Mouse (Mus musculus) megakaryocyte progenitor cell, adult 5-6 weeks (primary cell): Measurements from ENCODE around the gene Zfp367. TPM values are rescaled to one million over a fixed set of nuclear protein-coding genes. Genes with fewer than 3 reads are reported as not detected.

Experiments
- ATAC-seq: replicated peaks from 2 replicates; pipeline ENCODE4 v1.8.0; 2016; ENCODE audit warnings: mild to moderate bottlenecking, moderate TSS enrichment, inconsistent platforms; ENCODE audit not compliant: poor library complexity
- total RNA-seq, 2 experiments: library from RNA; stranded (forward) in 1 of 2; stranded (reverse) in 1 of 2; fragments of 157-497, 149-512 nt in 1 of 2; fragments of 200-1000 nt in 1 of 2; gene quantifications; 2 replicates each; pipeline versions ENCODE4 v1.2.3 to v1.2.4; 2015 to 2017

Gene Zfp367
- 42.8 and 49.3 TPM in 2 replicates for total RNA-seq (2015)
- 41.9 and 52.3 TPM in 2 replicates for total RNA-seq (2017)

GRCm38 (mm10) chr13:64153083-64153682, at the start of gene Zfp367:
Gene Zfp367 (minus strand): TSS chr13:64153202.
- peak; percentile 85 for ATAC-seq

DNA sequence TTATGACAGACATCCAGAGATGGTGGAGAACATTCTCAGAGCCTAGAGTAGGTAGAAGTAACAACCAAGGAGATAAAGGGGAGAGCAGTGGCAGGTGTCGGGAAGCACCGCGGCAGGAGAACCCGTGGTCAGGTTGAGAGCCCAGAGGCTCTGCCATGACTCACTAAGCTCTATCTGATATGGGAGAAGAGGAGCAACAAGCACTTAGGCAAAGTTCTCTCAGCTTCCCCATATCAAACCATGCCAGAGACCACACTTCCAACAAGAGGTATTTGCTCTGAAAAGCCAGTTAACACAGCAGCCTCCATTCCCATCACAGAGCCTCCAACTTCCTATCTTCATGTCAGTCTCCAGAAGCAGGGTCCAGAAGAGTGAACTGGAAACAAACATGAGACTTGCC, 47.9 kb upstream of the Zfp367 start:
- peak; percentile 33 for ATAC-seq

DNA sequence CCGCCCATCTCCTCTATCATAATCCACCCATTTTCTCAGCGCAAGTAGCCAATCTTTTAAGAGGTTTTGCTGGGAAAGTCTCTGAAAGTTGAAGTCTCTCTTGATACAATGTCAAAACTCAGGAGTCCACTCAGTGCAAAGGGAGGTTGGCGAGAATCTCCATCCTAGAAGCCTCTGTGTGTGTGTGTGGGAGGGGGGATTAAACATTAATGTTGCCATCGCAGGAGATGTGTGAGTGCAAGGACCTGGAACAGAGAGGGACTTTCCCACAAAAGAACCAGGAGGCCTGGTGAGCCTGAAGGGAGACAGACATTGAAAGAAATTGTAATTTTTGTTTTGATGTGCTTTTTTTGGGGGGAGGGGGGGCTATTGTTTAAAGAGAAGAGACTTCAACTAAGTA, 45.3 kb upstream of the Zfp367 start:
- ATAC-seq = no peak

DNA sequence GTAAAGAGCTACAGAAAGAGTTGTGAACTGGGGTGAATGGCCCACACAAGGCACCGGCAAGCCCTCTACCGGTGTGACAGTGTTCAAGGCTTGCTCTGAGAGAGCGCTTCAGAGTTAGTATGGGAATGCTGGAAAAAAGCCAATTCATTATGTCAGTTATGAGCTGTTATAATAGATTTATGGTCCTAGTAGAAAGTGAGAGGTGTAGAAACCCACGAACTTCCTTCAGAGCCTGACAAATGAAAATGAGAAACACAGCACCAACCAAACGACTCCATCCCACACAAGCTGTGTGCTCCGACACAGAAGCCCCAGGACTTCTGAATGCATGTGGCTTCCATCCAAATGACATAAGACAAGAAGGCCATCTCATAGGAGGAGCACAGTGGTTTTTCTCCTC, 44.9 kb upstream of the Zfp367 start:
- 0 out of 2 replicates have a peak, but pooled peaks have one; percentile 20 for ATAC-seq

DNA sequence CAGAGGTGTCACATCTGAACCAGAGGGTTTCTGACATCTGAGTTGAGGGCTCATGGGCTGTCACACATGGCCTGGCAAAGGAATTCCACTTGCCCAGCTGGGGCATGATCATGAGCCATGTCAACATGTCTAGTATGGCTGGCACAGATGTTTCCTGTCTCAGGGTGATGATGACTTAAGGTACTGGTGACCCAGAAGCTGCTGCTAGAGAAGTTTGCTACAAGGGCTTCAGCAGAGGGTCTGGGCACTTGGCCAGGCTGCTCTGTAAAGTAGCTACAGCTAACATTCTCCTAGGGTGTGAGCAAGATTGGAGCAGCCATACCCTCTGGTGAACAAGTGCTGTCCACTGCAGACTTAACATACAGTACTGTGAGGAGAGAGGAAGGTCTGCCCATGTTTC, 34.1 kb upstream of the Zfp367 start:
- peak; percentile 14; the same call in 1 of the 2 replicates for ATAC-seq

- ATAC-seq = no peak
These were observed 33.5 kb upstream of the Zfp367 start for GRCm38 (mm10) chr13:64186516-64186915.

- ATAC-seq = no peak
These were observed 32.6 kb upstream of the Zfp367 start for GRCm38 (mm10) chr13:64185586-64185985.

DNA sequence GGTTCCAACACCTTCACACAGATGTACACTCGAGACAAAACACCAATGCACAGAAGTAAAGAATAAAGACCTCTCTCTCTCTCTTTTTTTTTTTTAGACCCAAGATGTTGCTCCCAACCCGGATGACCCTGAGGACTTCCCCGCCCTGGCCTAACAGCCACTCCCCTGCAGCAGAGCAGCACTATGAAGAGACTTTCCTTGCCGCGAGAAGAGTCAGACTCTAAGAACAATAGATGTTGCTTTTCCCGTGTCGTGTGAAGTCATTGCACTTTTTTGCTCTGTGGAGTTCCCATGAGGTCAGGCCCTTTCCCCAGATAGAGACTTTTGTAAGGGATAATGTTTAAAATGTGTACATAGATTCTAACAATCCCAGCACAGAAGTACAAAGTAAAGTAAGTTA, 32.2 kb upstream of the Zfp367 start:
- no peak for ATAC-seq

- no peak for ATAC-seq
These were observed 31.4 kb upstream of the Zfp367 start for GRCm38 (mm10) chr13:64184361-64184760.

GRCm38 (mm10) chr13:64183583-64183982, 30.6 kb upstream of the Zfp367 start:
- ATAC-seq = no peak

- no peak for ATAC-seq
These were observed 29.1 kb upstream of the Zfp367 start for GRCm38 (mm10) chr13:64182091-64182490.

GRCm38 (mm10) chr13:64180888-64181287, 27.9 kb upstream of the Zfp367 start:
- peak; percentile 92 for ATAC-seq

GRCm38 (mm10) chr13:64180300-64180699, 27.3 kb upstream of the Zfp367 start:
- ATAC-seq = peak; percentile 56; the same call in 1 of the 2 replicates

GRCm38 (mm10) chr13:64178746-64179652, 26.0 kb upstream of the Zfp367 start:
- no peak for ATAC-seq

DNA sequence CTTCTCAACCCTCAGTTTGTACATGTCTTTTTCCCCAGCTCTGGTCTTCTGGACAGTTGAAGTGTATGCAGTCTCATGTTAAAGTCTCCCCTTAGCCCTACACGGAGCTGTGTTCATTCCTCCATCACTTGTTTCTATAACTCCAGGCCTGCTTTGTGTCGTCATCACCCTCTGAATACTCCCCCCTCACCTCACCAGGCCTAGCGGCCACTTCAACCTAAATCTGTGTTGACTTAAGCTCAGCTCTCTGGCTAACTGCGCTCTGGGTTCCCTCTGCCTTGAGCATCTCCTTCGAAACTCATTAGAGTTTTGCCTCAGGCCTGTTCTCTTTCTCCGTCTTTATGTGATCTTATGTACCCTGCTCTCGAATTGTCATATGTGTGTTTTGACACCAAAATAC, 25.0 kb upstream of the Zfp367 start:
- ATAC-seq = no peak

DNA sequence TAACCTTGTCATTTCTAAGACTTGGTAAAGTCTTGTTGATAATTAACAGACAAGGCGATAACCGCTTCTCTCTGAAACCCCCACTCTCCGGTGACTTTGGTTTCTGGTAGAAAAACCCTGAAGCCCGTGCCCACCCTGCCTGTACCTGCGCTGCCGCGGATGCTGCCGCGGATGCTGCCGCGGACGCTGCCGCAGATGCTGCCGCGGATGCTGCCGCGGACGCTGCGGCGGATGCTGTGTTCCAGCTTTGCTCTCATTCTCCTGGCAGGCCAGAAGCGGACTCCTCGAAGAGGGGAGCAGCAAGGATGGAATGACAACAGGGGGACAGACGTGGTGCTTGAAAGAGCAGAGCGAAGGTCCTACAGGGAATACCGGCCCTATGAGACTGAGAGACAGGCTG, 16.7 kb upstream of the Zfp367 start:
- no peak for ATAC-seq

DNA sequence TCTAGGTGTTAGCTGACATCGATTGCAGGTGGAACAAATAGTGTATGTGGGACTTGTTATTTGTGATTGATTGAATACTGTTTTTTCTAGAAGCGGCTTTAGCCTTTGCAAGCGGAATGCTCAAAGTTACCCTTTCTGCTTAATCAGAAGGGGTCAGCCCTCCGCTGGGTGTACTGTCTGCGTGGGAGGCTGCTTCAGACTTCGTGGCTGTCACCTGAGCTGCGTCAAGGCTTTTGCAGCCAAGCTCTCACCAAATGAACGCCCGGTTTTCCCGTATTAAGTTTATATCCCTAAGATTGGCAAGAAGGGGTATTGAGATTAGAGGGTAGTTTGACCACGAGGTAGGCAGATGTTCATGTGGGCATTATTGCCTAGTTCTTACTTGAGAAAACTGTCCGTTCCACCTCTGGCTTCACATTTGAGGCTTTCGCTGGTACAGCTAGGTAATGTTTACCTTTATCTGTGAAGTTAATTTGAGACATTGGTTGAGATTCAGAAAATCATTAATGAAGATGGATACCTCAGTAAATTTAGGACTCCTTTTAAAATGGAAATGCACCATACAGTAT, 10.2 kb upstream of the Zfp367 start:
- ATAC-seq = no peak

- no peak for ATAC-seq
These were observed 9.6 kb upstream of the Zfp367 start for GRCm38 (mm10) chr13:64162626-64163025.

DNA sequence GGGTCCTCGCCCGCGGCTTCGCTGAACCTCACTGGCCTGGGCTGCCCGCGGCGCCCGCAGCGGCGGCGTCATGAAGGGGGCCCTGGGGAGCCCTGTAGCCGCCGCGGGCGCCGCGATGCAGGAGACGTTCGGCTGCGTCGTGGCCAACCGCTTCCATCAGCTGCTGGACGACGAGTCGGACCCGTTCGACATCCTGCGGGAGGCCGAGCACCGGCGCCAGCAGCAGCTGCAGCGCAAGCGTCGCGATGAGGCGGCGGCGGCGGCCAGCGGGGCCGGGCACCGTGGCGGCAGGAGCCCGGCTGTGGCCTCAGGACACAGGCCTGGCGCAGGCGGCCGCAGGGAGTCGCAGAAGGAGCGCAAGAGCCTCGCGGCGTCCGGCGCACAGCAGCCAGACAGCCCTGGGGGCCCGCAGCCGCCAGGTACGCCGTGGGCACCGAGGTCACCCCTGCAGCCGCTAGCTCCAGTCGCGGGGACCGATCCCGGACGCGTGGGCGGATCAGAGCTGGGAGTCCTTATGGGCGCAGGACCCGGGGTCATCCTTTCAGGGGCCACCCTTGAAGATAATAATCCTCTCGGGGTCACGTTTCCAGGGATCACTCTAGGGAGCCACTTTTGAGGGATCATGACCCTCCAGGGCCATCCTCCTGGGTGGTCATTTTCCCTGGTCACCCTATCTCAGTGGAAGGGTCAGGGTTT, 9.1 kb upstream of the Zfp367 start:
- ATAC-seq = peak; percentile 17

- ATAC-seq = peak; percentile 99
These were observed 8.5 kb upstream of the Zfp367 start, which contains the start of gene Habp4 for GRCm38 (mm10) chr13:64161548-64161915. Gene Habp4 (plus strand): TSS chr13:64161824.

- ATAC-seq = no peak
These were observed 4.0 kb upstream of the Zfp367 start for GRCm38 (mm10) chr13:64156966-64157365.
